Mouse (Mus musculus): ENCODE results near the gene Pptc7.
"Not testable (repeated sequence)": the region's sequence is repeated elsewhere in the genome, so short reads cannot be mapped to it uniquely, and the experiment has no call there.

Pptc7 gene

DNA sequence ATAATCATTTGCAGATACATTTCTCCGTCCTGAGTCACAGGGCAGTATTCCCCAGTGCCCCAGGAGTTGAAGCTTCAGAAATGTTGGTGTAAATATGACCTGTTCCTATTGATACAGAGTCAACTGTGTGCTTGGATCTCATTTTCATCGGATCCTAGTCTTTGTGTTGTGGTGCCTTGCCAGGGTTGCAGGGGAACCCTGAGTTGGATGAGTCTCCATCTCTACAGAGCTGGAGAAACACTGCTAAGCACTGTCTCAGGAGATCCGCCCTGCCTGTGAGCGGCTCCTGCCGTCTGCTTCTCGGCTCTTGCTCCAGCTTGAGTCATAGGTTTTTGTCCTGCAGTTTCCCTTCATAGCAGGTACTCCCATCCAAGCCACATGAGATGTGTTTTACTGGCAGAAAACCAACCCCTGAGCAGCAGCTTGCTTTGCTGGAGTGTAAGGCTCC is 15.9 kb downstream of the Pptc7 start:
- DNase-seq (ENCODE audit: low read depth, low spot score) = peak; percentile 60

DNA sequence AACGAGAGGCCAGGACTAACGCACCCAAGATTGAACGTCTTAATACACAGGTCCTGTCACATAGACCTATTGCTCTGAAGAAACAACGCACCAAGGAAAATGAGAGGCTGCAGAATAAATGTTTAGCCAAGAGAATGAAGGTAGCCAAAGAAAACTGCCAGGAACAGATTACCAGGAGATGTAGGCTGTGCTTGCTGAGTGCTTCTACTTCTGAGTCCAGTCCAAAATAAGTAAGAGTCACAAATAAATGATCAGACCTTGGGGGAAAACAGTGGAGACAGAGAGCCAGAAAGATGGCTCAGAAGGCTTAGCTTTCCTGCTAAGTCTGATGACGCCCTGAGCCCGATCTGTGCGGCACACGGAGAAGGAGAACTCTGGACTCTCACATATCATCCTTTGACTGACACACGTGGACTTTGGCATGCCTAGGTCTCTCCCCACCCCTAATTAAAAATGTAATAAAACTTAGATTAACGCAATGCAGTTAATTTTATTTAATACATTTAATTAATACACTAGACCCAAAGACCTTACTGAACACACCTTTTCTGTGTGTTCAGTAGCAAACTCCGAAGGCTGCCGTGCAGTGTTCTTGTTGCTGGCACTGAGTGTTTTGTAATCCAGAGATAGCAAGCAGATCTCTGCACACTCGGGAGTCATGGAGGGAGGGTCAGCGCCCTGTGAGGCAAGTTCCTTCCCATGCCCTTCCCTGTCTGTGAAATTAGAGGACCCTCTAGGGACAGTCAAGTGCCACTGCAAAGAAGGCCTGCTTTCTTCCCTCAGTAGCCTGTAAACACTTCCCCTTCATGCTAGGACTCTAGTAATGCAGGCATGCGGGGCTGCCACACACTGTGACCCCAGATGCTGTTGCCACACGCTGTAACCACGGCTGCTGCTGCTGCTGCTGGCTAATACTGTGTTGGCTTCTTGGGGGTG is 18.9 kb downstream of the Pptc7 start:
- no peak for DNase-seq (ENCODE audit: low read depth, low spot score)

DNA sequence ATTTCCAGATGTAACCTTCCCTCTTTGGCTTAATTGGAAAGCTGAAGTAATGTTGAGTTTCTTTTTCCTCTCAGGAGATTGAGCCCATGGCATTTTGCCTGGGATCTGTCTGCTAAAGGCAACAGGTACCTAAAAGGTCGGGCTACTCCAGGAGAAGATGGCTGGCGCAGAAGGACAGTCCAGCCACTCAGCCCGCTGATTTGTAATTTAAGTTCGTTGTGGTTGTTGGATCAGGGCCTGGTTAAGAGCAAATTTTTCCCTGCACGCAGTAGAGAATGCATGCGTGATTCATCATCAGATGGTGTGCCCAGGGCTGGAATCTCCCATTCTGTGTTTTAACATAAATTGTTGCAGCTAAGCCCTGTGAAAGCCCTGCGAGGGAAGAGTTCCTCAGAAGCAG is 19.8 kb downstream of the Pptc7 start:
- DNase-seq (ENCODE audit: low read depth, low spot score) = no peak

DNA sequence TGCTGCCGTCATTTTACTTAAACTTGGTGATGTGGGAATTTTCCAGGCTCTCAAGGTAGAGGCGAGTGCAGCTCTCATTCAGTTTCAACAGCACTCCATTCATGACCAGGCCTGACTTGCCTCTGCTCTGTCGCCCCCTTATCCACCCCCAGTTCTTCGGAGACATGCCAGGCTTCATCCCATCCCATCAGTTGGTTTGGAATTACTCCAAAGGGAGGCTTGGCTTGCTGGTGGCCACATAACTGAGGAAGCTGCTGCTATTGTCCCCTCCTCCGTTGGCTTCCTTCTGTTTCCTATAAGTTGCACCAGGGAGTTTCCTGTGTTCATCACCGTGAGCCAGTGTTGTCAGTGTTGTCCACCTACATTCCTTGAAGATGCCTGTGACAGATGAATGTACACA is 20.4 kb downstream of the Pptc7 start:
- DNase-seq (ENCODE audit: low read depth, low spot score) = no peak

DNA sequence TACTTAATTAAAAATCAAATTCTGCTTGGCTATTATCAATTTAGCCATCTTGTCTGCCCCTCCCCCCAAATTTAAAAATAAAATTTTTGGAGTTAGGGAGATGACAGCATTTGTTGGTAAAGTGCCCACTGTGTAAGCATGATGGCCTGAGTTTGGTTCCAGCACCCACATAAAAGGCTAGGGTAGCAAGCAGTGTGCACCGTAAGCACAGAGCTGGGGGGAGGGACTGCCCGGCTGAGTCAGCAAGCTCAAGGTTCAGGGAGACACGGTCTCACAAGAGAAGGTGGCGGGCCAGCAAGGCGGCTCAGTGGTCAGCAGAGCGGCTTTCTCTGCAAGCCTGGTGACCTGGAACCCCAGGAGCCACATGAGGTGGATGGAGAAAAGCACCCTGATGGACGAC is 21.3 kb downstream of the Pptc7 start:
- no peak for DNase-seq (ENCODE audit: low read depth, low spot score)

DNA sequence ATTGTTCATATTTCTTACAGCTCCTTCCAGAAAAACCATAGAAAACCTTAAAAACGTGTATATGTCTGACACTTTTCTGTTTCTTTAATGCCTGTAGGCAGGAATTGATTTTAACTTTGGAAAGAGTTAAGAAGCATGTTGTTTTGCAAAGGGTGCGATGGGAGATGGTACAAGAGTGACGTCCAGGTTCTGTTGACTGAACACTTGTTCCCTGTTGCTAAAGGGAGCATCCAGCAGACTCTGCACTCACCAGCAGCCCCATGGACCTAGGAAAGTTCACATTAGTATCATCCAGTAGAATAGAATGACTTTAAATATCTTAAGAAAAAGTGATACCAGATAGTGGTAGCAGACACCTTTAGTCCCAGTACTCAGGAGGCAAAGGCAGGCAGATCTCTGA is 22.4 kb downstream of the Pptc7 start:
- DNase-seq (ENCODE audit: low read depth, low spot score) = no peak

DNA sequence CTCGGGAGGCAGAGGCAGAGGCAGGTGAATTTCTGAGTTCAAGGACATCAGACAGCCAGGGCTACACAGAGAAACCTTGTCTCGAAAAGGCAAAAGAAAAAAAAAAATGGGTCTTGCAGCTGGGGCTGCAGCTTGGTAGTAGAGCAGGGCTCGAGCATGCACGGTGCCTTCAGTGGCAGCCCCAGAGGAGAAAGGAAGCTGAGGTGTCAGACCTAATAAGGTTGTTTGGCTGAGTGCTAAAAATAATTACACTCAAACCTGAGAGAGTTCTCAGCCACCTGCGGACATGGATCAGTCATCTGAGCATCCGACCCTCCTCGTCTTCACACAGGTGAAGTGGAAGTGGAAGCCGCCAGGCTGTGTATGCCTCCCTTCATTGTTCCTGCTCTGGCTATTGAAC is 26.5 kb downstream of the Pptc7 start:
- DNase-seq (ENCODE audit: low read depth, low spot score) = no peak

DNA sequence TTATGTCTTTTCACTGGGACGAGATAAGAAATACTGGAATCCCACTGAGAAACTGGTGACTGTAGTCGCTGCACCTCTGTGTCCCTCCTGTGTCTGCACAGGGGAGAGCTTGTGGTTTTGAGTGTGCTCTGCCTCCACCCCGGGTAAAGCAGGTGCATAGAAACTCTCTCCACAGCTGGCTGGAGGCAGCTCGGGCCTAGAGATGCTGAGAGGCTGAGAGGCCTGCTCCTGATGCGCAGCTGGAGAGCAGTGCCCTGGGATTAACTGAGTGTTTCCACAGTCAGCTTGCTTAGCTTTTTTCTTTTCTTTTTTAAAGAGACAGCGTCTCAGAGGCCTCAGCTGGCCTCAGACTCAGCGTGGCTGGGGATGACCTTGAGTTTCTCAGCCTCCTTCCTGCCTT is 27.5 kb downstream of the Pptc7 start:
- no peak for DNase-seq (ENCODE audit: low read depth, low spot score)

DNA sequence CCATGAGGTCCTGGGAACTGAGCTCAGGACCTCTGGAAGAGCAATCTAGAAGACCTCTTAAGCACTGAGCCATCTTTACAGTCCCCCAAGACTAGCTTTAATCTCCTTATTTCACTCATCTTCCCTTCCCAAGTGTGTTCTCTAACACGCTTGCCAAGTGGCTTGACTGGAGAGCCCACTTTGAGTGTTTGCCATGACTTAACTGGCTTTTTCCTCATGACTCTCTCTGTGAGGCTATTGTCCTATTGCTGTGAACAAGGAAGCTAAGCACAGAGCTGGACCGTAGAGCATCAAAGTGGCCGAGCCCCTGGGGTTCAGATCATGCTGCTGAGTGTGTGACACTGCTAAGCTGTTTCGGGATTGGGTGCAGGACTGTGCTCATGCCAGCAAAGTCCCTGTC is 28.2 kb downstream of the Pptc7 start:
- no peak for DNase-seq (ENCODE audit: low read depth, low spot score)

DNA sequence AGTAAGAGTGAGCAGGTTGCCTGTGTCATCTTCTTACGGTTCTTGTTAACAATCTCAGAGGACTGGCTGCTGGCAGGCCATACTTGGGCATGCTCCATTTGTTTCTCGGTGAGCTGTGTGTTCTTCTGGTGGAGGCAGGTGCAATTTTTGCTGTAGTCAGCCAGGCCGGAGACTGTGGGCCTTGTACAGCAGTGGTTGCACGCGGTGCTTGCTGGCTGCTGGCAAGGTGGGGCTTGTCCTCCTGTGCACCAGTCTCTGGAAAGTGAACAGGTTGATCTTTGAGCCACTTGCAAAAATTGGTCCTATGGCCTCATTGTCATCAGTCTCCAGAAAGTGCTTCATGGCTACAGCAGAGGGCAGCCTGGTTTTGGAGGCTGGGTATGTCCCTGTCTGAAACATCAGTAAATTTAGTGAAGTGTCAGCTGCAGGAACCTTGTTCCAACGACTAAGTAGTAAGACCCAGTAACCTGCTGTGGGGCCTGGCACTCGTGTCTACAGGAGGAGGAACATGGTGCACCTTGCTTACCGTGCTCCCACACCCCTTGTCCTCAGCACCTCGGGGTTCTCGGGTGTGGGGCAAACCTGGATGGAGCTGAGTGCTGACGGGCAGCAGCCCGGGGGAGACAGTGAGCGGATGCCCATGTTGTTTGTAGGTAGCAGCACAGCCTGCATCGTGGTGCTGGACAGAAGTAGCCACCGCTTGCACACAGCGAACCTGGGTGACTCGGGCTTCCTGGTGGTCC is 28.9 kb downstream of the Pptc7 start:
- no peak for DNase-seq (ENCODE audit: low read depth, low spot score)

DNA sequence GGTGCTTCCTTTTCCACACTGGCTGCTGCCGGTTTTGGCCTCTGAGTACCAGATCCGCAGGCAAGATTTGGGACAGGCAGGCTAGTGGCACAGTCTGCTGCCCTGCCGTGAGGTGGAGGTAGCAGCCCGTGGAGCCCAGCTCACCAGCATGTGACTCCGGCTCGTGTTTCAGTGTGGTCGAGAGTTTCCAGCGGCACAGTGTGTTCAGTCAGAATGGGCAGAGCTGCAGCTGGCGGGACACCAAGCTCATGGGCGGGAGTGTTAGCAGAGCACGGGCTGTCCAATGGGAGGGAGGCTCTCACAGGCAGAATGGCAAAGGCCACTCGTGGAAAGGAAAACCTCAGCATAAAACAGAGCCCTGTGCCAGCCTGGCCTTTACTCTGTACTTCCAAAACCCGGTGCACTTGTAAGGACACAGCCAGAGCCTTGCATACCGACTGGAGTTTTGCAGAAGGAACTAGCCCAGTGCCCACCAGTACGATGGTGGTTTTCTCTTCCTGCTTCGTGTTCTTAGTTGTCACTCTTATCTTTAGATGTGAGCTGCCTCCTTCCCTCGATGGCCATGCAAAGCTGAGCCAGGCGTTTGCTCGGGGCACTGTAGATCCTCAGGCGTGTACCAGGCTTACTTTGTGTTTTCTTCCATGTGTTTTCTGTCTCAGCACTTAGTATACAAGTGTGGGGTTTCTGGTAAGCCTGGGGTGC is 31.0 kb downstream of the Pptc7 start:
- peak; percentile 98 for DNase-seq (ENCODE audit: low read depth, low spot score)

DNA sequence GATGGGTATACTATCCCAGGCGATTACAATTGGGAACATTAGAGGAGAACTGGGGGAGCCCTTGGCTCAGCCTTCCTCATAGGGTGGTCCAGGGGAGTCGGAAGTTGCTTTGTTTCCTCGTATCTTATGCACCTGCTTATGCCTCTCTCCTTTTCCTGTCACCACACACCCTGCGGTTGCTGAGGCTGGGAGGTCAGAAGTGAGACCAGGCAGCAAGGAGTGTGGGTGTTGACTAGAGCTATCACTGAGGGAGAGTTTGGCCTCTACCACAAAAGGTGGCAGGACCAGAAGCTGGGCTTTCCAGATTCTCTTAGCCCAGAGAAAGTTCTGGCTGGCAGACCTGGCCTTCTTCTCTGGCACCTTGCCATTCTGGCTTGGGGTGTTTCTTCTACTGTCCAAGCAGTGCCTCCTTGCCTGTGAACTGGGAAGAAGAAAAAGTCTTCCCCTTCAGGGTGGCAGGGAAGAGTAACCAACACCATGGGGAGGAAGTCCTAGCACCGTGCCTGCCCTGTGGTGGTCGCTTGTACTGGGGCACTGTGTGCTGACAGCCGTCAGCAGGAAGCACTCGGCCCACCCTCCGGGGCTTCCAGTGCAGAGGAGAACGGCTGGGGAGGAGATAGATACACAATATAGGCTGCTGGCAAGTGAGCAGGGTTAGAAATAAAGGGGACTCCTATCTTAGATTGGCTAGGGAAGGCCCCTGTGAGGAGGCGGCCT is 33.3 kb downstream of the Pptc7 start:
- DNase-seq (ENCODE audit: low read depth, low spot score) = peak; percentile 65

DNA sequence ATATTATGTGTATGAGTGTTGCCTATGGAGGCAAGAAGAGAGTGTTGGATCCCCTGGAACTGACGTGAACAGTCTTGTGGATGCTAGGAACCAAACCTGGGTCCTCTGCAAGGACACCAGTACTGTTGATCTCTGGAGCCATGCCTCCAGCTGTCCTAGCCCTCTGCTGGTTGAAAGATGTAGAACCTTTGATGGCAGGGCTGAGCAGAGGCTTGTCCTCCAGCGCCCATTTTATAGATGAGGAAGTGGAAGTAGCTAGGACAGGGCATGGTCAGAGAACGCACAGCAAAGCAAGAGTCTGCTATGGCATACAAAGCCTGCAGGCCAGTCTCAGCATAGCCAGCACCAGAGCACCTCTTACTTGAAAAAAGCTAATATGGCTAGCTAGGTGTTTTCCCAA is 33.9 kb downstream of the Pptc7 start:
- DNase-seq (ENCODE audit: low read depth, low spot score) = no peak

DNA sequence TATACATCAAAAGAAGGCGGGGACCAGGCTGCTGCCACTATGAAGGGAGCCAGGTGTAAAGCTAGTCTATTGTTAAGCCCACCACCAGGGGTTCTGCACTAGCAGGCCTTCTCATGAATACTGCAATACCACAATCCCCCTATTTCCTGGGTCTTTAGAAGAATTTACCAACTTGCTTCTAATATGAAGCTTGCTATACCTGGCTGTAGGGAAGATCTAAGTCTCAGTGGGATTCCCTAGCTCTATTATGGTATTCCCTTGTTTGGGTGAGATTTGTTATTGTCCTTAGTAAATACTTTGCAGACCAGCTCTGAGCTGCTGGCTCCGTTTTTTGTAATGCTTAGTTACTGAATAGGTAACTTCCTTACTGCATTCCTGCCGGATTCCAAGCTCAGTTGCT is 34.8 kb downstream of the Pptc7 start:
- not testable (repeated sequence) for DNase-seq (ENCODE audit: low read depth, low spot score)

DNA sequence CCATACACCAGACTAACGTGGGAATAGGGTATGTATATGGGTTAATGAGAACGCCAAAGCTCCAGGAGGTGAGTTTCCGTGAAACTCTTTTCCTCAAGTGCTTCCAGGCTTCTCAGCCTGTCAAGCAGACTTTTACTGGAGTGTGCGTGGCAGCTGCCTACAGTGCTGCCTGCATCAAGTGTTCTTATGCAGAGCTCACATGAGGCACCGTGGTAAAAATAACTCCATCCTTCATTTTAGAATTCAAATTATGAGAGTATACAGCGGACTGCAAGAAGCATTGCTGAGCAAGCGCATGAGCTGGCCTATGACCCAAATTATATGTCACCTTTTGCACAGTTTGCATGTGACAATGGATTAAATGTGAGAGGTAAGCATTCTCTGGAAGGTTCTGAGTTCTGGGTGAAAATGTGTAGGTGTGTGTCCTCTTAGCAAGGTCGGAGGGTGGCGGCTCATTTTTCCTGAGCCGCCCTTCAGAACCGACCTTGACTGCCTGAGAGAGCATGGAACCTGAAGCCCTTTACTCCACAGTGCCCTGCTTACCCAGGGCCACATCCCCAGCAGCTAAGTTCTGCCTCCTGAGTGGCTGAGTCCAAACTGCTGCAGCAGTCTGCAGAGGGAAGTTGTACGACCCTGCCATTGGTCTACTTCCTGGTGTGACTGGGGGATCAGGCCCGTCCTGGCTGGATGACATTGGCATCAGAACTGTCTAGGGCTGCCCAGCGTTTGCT is 35.5 kb downstream of the Pptc7 start:
- DNase-seq (ENCODE audit: low read depth, low spot score) = no peak

DNA sequence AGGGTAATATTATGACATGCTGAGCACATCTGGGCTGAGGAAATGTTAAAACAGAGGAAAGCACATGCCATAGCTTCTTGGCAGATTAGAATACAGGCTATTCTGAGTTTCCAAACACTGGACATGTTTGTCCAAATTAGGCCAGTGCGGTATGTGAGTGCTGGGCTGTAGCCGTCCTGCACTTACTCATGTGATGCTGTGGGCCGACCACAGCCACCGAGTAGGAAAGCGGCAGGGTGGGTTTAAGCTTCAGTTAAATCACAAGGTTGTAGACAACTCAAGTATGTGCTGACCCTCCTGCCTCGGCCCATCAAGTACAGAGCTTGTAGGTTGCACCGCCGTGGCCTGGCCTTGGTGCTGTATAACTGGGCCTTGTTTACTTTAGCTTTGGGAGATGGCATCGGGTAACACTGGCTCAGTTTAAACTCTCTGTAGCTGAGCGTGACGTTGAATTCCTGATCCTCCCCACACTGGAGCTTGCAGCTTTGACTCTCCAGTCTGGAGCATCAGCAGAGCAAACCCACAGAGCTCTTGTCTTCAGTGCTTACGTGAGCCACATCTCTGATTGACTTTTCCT is 36.1 kb downstream of the Pptc7 start:
- no peak for DNase-seq (ENCODE audit: low read depth, low spot score)

DNA sequence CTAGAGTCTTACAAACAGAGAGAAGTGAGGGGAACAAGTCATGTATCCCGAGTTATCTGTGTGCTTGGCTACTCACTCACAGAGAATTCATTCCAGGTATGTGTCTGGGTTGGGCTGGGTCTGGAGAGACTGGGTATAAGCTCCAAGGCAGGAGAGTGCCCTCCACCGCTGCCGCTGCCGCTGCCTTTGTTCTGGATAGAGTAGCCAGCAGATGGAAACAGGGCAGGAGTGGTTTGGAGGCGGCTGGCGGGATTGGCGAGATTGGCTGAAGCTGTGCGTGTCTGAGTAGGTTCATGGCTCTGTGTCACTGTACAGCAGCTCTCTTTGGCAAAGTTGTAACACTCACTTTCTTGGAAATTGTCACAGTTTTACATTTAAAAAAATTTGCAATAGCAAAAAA is 39.4 kb downstream of the Pptc7 start:
- no peak for DNase-seq (ENCODE audit: low read depth, low spot score)

DNA sequence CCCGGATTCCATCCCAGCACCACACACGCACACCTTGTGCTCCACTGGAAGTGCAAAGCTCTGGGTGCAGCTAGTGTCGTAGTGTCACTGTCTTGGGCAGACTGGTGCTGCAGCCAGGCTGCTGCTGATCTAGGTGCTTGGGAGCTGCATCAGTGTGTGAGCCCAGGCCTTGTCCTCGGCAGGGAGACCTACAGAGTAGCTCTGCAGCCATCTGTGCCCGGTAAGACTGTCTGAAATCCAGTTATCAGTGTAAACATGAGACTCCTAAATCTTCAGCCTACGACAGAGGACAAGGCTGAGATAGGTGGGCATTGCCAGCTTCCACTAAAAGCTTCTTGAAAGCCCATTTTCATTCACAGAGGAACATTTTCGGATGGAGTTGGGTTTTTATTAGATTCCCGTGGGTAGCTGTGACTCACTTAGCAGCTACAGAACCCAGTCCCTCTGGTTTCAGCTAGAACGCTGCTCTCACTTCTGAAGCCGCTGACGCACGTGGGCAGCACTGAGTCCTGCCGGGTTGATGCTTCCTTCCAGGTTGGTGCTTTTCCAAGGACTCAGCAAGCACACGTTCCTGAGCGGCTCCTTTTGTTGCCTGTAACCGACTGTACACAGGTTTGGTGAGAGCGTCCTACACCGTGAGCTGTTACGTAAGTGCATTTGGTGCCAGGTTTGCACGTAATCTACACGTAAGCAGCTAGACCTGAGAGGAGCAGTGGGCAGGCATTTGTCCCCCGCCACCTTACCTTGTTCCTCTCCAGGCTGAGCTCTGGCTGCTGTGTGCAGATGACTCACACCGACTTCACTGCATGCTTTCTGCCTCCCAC is 40.7 kb downstream of the Pptc7 start:
- peak; percentile 58 for DNase-seq (ENCODE audit: low read depth, low spot score)

DNA sequence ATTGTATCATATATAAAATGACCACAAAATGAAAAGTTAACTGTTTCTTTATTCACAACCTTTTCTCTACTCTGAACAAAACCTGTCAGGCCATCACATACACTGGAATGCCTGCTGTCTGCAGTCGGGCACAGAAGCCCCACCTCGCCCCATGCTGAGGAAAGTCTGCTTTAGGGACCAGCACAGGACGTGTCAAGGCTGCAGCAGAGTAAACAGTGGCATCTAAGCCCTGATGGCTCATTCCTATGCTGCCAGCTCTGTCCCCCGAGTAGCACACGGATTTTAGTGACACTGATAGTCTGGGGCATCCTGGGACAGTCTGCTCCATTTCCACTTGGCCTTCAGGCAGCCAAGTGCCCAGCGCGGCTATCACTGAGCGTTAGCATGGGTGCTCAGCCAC is 41.3 kb downstream of the Pptc7 start:
- no peak for DNase-seq (ENCODE audit: low read depth, low spot score)

DNA sequence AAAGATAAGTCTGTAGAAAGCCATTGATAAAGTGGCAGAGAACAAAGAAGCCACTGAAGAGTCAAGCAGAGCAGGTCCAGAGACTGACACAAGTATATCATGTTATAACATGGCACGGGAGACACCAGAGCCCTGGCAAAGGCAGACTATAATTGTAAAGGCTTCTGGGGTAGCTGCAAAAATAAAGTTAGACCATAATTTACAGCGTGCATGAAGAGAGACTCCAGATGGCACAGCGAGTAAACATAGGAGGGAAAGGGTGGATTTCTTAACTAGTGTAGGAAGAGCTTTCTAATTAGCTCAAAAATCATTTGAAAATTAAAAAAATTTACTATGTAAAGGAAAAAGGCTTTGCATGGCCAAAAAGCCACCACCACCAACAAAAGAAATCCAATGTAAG is 43.1 kb downstream of the Pptc7 start:
- DNase-seq (ENCODE audit: low read depth, low spot score) = no peak
